Mouse (Mus musculus) right cerebral cortex, postnatal 14 days (tissue): ENCODE results near the gene Mylip.
A peak's percentile ranks its signal among the peaks of the same experiment; 100 is the strongest.

Experiments
- DNase-seq: peaks from one replicate; pipeline ENCODE4 v3.0.0; 2022

Gene Mylip

GRCm38 (mm10) chr13:45391854-45392454, 2.4 kb downstream of the Mylip start:
- peak; percentile 46 for DNase-seq

DNA sequence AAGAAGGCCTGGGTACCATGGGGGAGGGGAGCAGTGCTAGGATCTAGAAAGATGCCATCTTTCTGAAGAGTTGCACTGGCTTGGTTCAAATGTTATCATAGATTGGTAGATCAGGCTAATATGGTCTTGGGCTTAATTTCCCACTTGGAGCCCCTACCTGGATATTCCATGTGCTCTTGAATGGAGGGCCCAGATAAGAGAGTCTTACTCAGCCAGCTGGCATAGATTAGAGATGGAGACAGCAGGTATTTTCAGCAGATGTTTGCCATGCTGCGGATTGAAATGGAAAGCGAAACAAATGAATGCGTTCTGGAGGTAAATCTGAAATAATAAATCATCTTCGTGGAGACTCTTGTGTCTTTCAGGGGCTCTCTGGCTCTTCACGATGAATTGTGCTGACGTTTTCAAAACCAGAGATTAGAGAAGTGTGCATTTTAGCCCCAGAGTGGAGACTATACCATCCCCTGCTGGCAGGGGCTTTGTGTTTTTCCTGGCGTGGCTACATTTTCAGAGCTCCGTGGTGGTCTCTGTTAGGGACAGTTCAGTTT, 4.8 kb downstream of the Mylip start:
- DNase-seq = no peak

- DNase-seq = no peak
These were observed 7.2 kb downstream of the Mylip start for GRCm38 (mm10) chr13:45396724-45397123.

DNA sequence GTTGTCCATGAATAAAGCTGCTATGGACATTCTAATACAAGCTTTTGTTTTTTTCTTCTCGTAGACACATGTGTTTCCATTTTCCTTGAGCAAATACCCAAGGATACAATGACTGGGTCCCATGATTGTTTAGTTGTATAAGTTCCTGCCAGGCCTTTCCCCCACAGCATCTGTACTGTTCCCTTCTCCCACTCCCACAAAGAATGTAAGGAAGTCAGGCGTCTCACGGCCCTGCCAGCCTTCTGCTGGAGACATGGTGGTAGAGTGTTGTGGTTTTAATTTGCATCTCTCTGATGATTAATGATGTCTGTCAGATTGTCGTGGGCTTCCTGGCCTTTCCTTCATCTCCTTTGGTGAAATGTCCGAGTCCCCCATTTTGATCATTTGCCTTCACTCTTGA, 7.7 kb downstream of the Mylip start:
- DNase-seq = no peak

DNA sequence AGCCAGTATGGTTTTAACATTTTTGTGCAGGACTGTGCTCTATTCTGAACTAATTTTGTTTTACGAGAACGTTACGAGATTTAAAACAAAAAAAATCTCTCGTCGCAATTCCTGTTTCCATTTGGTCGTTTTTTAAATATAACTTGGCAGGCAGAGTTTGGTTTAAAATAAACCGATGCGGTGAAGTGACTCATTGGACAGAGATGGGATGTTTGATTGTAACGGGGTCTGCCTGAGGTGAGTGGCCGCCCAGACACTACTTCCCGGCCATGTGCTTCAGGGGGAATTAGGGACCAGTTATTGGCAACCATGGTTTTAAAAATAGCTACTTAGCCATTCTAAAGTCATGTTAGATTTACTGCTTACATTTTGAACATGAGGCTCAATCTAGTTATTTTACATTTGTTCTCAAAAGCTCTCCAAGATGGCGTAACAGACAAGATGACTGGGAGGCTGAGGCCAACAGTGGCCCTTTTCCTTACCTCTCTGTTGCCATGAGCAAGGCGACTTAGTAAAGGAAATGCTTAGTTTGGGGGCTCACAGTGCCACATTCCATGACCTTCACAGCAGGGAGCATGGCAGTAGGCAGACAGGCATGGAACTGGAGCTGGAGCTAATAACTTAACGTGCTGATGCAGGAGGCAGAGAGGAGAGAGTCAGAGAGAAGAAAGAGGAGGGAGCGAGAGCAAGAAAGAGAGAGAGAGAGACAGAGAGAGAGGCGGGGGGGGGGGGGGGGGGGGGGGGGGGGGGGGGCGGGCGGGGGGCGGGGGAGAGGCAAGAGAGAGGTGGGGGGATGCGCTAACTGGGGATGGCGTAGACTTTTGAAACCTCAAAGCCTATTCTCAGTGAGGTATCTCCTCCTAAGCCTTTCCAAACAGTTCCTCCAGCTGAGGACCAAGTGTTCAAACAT, 8.6 kb downstream of the Mylip start:
- DNase-seq = no peak

- DNase-seq = no peak
These were observed 11.2 kb downstream of the Mylip start for GRCm38 (mm10) chr13:45400700-45401099.

DNA sequence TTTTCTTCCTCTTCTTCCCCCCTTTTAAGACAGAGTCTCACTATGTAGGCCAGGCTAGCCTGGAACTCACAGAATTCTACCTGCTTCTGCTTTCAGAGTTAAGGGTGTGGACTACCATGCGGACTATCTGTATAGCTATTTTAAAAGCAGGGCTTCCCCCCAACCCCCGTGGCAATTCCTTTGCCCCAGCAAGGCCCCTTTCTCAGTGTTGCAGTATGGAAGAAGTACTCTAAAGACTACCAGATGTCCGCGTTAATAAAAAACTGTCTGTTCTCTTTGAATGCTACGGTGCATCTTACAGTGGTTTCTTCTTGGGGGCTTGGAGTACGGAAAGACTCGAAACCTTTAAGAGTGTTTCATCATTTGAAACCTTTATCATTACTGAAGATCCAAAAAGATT, 12.3 kb downstream of the Mylip start:
- no peak for DNase-seq

- DNase-seq = no peak
These were observed 12.9 kb downstream of the Mylip start for GRCm38 (mm10) chr13:45402316-45403039.

DNA sequence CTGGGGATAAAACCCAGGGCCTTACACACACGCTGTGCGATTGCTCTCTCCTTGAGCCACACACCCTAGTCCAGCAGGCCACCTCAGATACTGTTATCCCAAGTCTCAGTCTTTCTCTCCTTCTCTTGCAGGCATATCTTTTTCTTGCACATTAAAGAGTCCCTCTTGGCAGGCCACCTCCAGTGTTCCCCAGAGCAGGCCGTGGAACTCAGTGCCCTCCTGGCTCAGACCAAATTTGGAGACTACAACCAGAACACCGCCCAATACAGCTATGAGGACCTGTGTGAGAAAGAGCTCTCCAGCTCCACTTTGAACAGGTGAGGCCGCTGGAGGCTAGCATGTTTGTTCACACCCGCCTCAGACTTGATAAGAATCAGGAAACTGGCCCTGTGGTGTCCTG, 14.7 kb downstream of the Mylip start:
- DNase-seq = no peak

- DNase-seq = no peak
These were observed 15.8 kb downstream of the Mylip start for GRCm38 (mm10) chr13:45405194-45405810.

DNA sequence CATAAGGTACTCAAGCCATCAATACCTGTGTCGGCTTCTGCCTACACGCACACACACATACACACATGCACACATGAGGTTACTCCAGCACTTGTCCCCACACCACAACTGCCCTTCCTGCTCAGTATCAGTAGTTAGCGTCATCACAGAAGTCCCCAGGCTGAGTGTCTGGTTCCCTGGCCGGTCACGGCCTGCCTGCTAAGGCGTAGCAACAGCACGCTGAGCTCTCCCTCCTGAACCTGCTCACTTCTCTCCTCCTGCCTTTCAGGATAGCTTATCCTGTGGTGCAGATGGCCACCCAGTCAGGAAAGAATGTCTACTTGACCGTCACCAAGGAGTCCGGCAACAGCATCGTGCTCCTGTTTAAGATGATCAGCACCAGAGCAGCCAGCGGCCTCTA, 16.7 kb downstream of the Mylip start:
- DNase-seq = no peak

DNA sequence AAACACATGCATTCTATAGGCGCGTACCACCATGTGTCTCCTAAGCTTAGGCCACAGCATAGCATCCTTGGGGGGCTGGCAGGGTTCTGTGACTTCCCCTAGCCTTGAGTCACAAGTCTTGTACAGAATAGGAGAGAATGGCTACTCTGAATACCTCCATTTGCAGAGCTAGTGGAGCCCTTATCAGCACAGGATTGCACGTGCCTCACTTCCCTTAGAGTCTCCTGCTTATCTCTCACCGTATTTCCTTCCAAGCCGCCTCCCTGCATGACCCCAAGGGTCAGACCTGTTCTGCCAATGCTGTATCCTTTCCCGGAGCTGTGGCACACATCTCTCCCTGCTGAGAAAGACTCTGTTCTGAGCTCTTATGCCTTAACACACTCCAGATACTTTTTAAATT, 17.2 kb downstream of the Mylip start:
- no peak for DNase-seq

GRCm38 (mm10) chr13:45410936-45411335, 21.4 kb downstream of the Mylip start:
- DNase-seq = no peak

GRCm38 (mm10) chr13:45413066-45413465, 23.5 kb downstream of the Mylip start:
- no peak for DNase-seq

- DNase-seq = no peak
These were observed 24.5 kb downstream of the Mylip start for GRCm38 (mm10) chr13:45414031-45414430.

DNA sequence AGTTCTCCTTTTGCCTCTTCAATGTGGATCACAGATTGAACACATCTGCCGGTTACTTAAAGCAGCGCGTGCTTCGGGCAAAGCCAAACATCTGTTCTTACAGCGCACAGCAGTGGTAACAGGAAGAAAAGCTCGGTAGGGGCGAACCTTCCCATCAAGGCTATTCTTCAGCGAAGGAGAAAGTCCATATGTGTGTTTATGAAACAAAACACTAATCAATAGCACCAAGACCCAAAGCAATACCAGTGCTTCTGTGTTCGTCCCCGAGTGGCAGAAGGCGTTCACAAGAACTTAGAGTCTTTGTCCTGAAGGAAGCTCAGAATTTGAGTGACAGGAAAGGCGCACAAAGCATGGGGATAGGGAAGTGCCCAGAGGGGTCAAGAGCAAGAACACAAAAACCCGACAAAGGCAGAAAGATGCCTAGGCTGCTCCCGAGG, 27.1 kb downstream of the Mylip start:
- no peak for DNase-seq

DNA sequence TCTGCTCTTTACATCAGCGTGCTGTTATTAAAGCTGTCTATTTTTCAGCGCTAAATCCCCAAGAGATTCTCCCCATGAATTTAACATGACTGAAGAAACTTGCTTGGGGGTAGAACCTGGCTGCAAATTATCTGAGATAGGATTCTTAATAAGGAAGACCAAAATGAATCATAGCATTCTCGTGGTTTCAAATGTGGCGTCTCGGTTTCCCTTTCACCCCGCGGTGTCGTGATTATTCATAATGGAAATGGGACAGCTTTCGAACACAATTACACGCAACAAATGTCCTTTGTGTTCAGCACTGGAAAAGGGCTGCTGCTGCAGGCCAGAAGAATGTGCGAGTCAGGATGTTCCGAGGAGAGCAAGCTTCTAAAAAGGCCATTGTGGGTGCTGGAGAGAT, 29.4 kb downstream of the Mylip start:
- no peak for DNase-seq

DNA sequence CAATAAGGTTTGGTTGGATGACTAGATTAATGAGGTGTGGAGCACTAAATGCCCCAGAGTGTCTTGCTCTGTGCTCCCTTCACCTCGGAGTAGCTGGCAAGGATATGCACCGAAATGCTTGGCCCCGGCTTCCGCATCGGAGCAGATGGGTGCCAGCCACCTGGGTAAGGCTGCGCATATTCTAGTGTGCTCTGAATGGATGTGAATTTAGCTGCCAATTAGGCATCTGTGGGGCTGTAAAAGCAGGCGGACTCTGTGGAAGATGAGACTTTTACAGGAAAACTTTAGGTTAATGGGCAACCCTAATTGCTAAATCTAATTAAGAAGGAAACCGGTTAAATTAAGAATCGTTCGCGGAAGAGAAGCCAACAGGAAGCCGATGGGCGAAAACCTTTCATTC, 32.7 kb downstream of the Mylip start:
- DNase-seq = no peak

- no peak for DNase-seq
These were observed 33.2 kb downstream of the Mylip start for GRCm38 (mm10) chr13:45422709-45423108.

DNA sequence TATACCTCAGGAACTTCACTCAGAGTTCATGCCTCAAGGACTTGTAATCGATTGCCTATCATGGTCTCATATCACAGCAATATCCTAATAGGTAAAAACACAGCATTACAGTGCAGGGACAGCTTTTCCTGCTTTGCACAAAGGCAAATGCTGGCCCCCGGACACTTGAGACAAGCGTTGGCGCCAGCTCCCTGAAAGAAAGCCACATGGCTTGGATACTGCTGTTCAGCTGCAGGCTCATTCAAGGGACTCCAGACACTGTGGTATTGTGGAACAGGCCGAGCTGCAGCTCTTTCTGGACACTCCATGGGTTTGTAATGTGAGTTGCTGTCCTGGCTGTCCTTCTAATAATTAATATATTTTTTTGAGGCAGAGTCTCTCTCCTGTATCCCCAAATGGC, 34.4 kb downstream of the Mylip start:
- DNase-seq = no peak

- DNase-seq = no peak
These were observed 39.7 kb downstream of the Mylip start for GRCm38 (mm10) chr13:45429239-45429638.

GRCm38 (mm10) chr13:45437134-45437533, 47.6 kb downstream of the Mylip start:
- DNase-seq = no peak

GRCm38 (mm10) chr13:45438853-45439252, 49.3 kb downstream of the Mylip start:
- DNase-seq = no peak
